Mouse (Mus musculus) thymus, adult 18-20 months (tissue): ENCODE results near the gene Ksr1.

Experiments
- DNase-seq, 2 experiments: peaks; one replicate each; pipeline ENCODE4 v3.0.0; 2022; ENCODE audit warnings: mixed read lengths in 2 of 2

Ksr1 gene

GRCm38 (mm10) chr11:79145283-79146265 lies 633 bp downstream of the Ksr1 start:
- DNase-seq, result peak; percentile 24 to 41

GRCm38 (mm10) chr11:79144741-79145140 lies 1.5 kb downstream of the Ksr1 start:
- no peak for DNase-seq

GRCm38 (mm10) chr11:79144043-79144591 lies 2.1 kb downstream of the Ksr1 start:
- DNase-seq, result no peak

DNA sequence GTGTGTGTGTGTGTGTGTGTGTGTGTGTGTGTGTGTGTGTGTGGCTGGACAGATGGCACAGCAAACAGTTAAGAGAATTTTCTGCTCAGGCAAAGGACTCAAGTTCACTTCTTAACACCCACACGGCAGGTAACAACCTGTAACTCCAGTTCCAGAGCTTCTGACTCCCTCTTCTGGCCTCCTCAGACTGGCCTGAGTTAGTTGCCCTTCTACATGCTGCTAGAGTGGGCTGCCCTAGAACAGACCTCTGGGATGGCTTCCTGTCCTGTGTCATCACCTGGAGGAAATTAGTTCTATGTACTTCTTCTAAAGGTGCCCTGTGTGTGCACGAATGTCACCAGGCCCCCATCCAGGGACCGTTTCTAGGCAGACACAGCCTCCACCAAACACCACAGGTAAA lies 2.9 kb downstream of the Ksr1 start:
- DNase-seq, result no peak

DNA sequence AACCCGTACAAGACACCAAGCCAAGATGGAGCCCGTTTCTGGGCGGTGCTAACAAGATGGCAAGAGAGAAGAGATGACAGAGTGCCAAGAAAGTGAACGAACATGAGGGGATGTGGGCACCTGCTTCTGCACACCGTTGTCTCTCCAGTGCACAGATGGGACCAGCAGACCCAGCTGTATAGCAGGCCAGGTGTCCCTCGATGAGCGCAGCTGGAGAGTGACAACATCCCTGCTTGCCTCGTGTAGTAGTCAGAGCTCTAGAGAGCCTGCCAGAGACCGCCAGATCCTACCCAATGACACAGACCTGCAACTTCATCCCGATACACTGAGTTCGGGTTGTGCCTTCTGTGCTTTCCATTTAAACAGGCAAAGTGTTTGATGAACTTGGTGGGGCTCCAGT lies 3.8 kb downstream of the Ksr1 start:
- DNase-seq, result peak; percentile 41 to 53

DNA sequence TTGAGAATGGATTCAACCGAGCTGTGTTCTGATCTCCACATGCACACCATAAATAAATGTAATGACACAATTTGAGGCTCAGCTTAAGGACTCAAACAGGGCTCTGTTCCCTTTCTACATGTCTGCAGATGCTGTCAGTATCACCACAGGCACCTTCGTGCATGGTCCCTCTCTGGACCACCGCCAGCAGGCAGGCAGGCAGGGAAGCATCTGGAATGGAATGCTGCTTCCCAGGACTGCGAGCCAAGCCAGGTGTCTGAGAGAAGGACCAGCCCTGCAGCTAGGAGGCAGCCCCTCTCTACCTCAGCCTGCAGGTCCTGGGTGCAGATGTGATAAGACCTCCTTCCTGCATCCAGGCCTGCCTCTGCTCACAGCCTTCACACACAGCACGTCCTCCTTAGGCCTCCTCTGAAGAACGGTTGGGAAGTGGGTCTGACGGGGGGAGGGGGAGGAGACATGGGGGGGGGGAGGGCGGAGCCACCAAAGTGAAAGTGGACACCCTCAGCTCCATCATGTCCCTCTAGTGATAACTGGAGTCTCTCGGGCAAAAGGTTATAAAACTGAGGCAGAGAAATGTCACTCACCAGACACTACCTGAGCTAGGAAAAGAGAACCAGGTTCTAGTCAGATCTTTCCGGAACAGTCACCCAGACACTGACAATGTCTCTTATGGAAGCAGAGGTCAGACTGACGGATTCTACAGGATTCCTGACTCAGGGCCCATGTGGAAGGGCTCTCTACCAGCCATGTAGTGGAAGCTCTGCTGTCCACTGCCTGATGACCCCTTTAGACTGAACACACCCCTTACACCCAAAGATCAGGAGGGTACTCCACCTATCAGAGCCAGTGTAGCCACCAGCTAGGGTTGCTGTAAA lies 4.7 kb downstream of the Ksr1 start:
- no peak for DNase-seq

DNA sequence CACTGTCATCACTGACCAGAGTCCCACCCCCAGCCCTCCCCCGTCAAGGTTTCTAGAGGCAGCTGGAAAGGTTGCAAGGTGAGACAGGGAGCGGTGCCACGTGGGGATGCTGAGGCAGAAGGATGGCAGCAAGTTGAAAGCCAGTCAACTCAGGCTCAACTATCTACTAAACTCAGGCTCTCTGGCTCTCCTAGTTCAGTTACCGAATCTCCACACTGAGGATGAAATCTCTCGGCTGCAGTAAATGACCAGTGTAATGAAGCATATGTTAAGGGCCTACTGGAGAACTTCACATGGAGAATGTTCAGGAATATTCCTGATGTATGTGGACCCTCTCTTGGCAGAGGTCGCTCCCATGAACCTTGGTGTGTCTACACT lies 5.7 kb downstream of the Ksr1 start:
- no peak for DNase-seq

DNA sequence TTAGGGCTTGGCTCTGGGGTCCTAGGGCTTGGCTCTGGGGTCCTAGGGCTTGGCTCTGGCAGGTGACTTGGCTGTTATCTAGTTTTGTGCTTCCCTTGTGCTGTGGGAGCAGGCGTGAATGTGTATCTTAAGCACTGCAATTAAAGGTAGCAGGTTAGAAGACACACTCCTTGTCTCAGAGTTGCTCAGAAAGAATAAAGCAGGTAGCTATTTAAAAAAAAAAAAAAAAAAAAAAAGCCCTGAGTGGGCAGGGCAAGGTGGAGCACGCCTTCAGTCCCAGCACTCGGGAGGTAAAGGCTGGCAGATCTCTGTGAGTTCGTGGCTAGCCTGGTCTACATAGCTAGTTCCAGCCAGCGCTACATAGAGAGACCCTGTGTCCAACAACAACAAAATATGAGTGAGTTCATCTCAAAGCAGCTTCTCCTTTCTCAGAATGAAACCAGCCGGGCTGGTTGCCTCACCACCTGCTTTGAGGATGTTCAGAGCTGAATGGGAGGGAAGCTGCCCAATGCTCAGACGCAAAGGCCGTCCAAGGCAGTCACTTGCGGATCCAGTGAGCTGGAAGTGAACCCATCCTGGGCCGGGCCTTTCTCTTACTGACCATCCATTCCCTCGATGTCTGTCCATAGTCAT lies 6.2 kb downstream of the Ksr1 start:
- no peak for DNase-seq

DNA sequence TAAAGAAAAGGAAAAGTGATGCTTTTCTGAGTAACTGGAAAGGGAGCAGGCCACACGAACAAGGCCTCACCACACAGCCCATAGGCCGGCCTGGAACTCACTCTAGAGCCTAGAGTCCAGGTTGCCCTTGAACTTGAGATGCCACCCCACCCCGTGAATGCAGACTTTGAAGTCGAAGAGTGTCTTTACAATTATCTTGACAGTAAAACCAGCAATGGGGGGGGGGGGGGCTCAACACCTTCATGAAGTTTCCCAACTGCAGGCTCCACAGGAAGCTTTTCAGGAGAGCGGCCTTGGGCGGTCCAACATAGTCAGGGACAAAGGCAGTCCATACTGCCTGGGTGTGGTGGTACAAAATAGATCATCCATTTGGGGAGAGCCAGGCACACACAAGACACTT lies 7.6 kb downstream of the Ksr1 start:
- no peak for DNase-seq

DNA sequence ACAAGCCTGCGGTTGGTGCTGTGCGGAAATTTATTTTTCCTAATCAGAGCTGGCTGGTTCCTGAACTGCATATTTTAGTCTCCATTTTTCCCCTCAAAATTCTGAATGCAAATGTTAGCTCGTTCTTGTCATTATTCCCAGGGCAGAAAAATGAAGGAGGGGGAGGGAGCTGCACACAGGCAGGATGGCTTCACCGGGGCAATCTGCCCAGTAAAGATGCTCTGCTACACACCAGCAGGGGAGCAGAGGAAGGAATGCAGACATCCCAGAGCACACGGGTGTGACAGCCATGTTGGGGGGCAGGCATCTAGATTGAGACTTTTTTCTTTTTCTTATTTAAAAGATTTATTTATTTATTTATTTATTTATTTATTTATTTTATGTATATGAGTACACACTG lies 9.0 kb downstream of the Ksr1 start:
- no peak for DNase-seq

GRCm38 (mm10) chr11:79135685-79136360 lies 10.4 kb downstream of the Ksr1 start:
- no peak for DNase-seq

GRCm38 (mm10) chr11:79135105-79135503 lies 11.1 kb downstream of the Ksr1 start:
- no peak for DNase-seq

GRCm38 (mm10) chr11:79134416-79135104 lies 11.6 kb downstream of the Ksr1 start:
- no peak for DNase-seq

DNA sequence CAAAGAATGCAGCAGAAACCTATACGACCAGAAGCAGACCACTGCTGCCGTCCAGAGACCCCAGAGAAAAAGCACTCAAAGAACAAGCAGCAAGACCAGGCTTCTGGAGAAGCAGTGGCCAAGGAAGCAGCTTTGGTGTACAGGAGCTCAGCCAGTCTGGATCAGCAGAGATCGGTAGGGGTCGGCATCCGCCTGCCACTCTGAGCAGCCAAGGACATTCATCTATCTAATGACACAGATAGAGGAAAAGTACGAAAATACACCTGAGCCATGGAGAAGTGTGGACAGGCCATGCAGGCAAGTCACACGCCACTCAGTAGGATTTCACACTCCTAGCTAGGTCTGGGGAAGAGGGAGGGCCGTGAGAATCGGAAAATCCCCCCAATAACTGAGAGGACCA lies 12.2 kb downstream of the Ksr1 start:
- no peak for DNase-seq

DNA sequence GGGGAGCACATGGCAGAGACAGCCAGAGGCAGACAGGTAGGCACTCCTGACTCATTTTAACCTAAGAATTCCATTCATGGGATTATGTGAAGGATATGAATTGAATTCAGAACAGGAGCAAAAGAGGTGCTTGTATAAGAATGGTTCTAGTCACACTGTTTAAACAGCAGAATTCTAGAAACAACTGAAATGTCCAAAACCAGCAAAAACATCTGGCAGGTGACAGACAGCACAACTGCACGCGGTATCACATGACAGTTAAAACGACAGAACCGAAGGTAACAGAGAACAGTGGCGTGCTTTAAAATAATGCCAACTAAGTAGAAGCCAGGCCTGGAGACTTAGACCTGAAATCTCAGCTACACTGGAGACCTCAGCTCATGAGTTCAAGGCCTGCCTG lies 13.2 kb downstream of the Ksr1 start:
- no peak for DNase-seq

- DNase-seq, result no peak
Observed at GRCm38 (mm10) chr11:79131949-79132411, 14.2 kb downstream of the Ksr1 start.

DNA sequence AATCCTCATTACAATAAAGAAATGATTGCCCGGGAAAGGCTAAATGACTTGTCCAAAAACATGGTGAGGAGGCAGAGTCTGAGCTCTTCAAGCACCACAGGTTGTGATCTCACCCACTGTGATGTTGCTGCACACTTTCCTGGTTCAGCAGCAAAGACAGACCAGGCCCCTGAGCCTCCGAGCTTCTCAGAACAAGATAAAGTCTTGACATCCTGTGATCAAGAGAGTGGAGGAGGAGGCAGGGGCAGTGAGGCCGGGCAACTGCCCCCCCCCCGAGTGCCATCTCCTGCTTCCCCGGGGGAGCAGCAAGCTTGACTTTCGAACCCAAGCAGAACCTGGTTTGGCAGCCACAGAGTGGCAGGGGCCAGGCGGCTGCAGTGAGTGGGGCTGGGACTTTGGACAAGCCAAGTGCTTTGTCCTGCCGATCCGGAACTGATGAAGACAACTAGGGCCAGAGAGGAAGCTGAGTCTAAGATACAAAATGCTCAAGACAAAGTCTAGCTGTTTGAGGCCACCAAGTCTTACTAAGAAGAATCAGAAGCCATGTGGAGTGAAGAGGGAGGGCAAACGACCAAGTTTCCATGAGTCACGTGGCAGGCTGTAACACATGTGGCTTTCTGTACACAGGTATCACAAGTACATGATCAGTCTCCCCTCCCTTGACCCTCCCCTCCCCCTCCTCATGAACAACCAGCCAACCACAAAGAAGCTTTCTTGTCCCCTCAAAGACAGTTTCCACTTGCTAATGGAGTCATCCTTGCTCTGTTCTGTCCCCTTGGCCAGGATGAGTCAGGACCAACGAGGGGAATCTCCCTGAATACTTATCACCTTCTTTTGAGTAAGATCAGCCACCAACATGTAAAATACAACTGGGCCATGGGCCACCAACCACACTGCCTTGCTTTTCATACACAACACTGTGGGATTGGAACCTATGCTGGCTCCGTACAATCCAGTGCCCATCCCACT lies 16.5 kb downstream of the Ksr1 start:
- no peak for DNase-seq

DNA sequence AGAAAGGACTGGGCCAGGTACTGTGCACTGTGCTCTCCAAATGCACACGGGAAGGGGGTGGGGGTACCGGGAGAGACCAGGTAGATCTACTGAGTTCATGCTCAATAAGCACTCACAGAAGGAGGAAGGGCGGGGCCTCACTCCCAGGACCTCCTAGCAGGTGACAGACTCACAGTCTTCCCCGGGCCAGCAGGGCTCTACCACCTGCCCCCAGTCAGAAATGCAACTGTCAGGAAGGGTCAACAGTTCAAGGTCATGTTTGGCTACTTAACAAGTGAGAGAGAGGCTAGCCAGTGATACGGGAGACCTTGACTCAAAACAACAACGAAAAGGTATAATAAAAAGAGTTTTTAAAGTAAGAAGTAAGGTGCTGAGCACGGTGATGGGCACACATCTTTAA lies 18.0 kb downstream of the Ksr1 start:
- DNase-seq, result no peak

GRCm38 (mm10) chr11:79126963-79127362 lies 19.2 kb downstream of the Ksr1 start:
- DNase-seq, result no peak

- DNase-seq, result no peak
Observed at GRCm38 (mm10) chr11:79125775-79126174, 20.4 kb downstream of the Ksr1 start.
